Mouse (Mus musculus) heart, adult 8-10 months (tissue): ENCODE data around the gene Vrtn. TPM values are rescaled to one million over a fixed set of nuclear protein-coding genes. Genes with fewer than 3 reads are reported as not detected.

ENCODE experiments used
- DNase-seq: peaks from one replicate; pipeline ENCODE4 v3.0.0; 2022; ENCODE audit warnings: low spot score
- total RNA-seq, 4 experiments: library from RNA; stranded (reverse); gene quantifications; 2 replicates each; pipeline ENCODE4 v1.2.4; 2022

The Vrtn gene
- total RNA-seq, 4 experiments from 2014 or later: not detected

GRCm38 (mm10) chr12:84687531-84687930 lies 46.7 kb downstream of the Vrtn start:
- no peak for DNase-seq

GRCm38 (mm10) chr12:84689051-84689450 lies 48.2 kb downstream of the Vrtn start:
- no peak for DNase-seq

- no peak for DNase-seq
Observed at GRCm38 (mm10) chr12:84691347-84691746, 50.5 kb downstream of the Vrtn start.

GRCm38 (mm10) chr12:84692141-84692540 lies 51.3 kb downstream of the Vrtn start:
- DNase-seq: no peak

- DNase-seq: peak; percentile 10
Observed at GRCm38 (mm10) chr12:84698319-84699081, 57.7 kb downstream of the Vrtn start, which contains the start of gene Syndig1l. Syndig1l (minus strand) TSS chr12:84698831.

Other genes with a start within 250 kb of the Vrtn start
- 100 to 1,000 TPM in 1 of 4 experiments, 10 to 100 TPM in 3; 69.5 to 108 (median 85.9) TPM for gene Entpd5, start 232.0 kb upstream of the Vrtn start, total RNA-seq
- 1 to 10 TPM in 3 of 4 experiments, under 1 TPM in 1; 0.92 to 2.3 (median 1.4) TPM for gene Bbof1, start 231.9 kb upstream of the Vrtn start, total RNA-seq
- 10 to 100 TPM in 2 of 4 experiments, 1 to 10 TPM in 2; 9.4 to 12.7 (median 11.1) TPM for gene Rnf113a2, start 223.8 kb upstream of the Vrtn start, total RNA-seq
- 100 to 1,000 TPM; 220 to 268 (median 246) TPM for gene Aldh6a1, start 190.0 kb upstream of the Vrtn start, total RNA-seq
- gene Lin52, start 189.6 kb upstream of the Vrtn start, total RNA-seq: 10 to 100 TPM; 11.2 to 13.4 (median 12.9) TPM
- gene Vsx2, start 71.3 kb upstream of the Vrtn start, total RNA-seq: not detected
- 1 to 10 TPM; 4.8 to 6.5 (median 6.0) TPM for gene Abcd4, start 23.6 kb upstream of the Vrtn start, total RNA-seq
- gene Syndig1l, start 57.8 kb downstream of the Vrtn start, total RNA-seq: not detected
- gene Npc2, start 132.1 kb downstream of the Vrtn start, total RNA-seq: 10 to 100 TPM; 26.1 to 29.6 (median 26.9) TPM
- 100 to 1,000 TPM in 1 of 4 experiments, 10 to 100 TPM in 3; 89.1 to 116 (median 94.9) TPM for gene Isca2, start 132.2 kb downstream of the Vrtn start, total RNA-seq
- 1 to 10 TPM in 3 of 4 experiments, under 1 TPM in 1; 0.88 to 1.1 (median 1.1) TPM for gene Ltbp2, start 235.5 kb downstream of the Vrtn start, total RNA-seq